Mouse (Mus musculus): ENCODE results near the gene Hoxd12. TPM values are rescaled to one million over a fixed set of nuclear protein-coding genes. Genes with fewer than 3 reads are reported as not detected.

Hoxd12 gene
- polyA plus RNA-seq, 1 experiment from 2014 or later, result not detected

- TF ChIP-seq EP300 (IDR thresholded peaks at IDR 0.05; ENCODE audit: low read depth) (no peak), CTCF (IDR thresholded peaks at IDR 0.05; ENCODE audit: low read depth) (no peak)
- no peak within 1 kb of the TSS for H3K9ac ChIP-seq (replicated peaks)
- no peak for DNase-seq
- no peaks in the 10 kb centered on the region for H3K9me3 ChIP-seq (ENCODE audit: low read length)
- no peak within 1 kb of the TSS for H3K27ac ChIP-seq (ENCODE audit: low read depth)
- ATAC-seq, result no peak
- WGBS (ENCODE audit: insufficient replicate concordance), result under 1% methylated on average over 55 of the region's 65 CpGs
- no peaks in the 10 kb centered on the region for H3K36me3 ChIP-seq (replicated peaks; ENCODE audit: insufficient read depth, low read length)
- H3K27me3 ChIP-seq (ENCODE audit: insufficient read depth, low read length), result peaks cover 98% of the 10 kb centered on the region
- H3K4me2 ChIP-seq (ENCODE audit: low read depth, low read length), result peak within 1 kb of the TSS; percentile 34
- H3K4me3 ChIP-seq (ENCODE audit: low read depth, low read length), result peak within 1 kb of the TSS; percentile 36; the same call in 1 of the 2 replicates
- H3K4me1 ChIP-seq (ENCODE audit: insufficient read depth), result peaks cover 7% of the 10 kb centered on the region
Measured at GRCm38 (mm10) chr2:74711721-74712621, 37.2 kb downstream of the Hoxd12 start, which contains the start of the genes Hoxd3 and Hoxd4. Gene Hoxd3 (plus strand): TSS chr2:74711927. Gene Hoxd4 (plus strand): TSS chr2:74711929.

GRCm38 (mm10) chr2:74713239-74714150, 38.7 kb downstream of the Hoxd12 start:
- no peak overlapping the region for H3K27ac ChIP-seq (ENCODE audit: low read depth)
- no peak overlapping the region for H3K4me3 ChIP-seq (ENCODE audit: low read depth, low read length)
- DNase-seq (no peak), ATAC-seq (no peak)
- no peak overlapping the region for H3K4me2 ChIP-seq (ENCODE audit: low read depth, low read length)
- peaks cover 7% of the 10 kb centered on the region for H3K4me1 ChIP-seq (ENCODE audit: insufficient read depth)
- no peak overlapping the region for H3K9ac ChIP-seq (replicated peaks)
- TF ChIP-seq CTCF (IDR thresholded peaks at IDR 0.05; ENCODE audit: low read depth) (no peak), EP300 (IDR thresholded peaks at IDR 0.05; ENCODE audit: low read depth) (no peak)
- no peaks in the 10 kb centered on the region for H3K36me3 ChIP-seq (replicated peaks; ENCODE audit: insufficient read depth, low read length)
- H3K9me3 ChIP-seq (ENCODE audit: low read length), result no peaks in the 10 kb centered on the region
- 11% methylated on average over 19 of the region's 19 CpGs for WGBS (ENCODE audit: insufficient replicate concordance)
- H3K27me3 ChIP-seq (ENCODE audit: insufficient read depth, low read length), result peaks cover 88% of the 10 kb centered on the region

DNA sequence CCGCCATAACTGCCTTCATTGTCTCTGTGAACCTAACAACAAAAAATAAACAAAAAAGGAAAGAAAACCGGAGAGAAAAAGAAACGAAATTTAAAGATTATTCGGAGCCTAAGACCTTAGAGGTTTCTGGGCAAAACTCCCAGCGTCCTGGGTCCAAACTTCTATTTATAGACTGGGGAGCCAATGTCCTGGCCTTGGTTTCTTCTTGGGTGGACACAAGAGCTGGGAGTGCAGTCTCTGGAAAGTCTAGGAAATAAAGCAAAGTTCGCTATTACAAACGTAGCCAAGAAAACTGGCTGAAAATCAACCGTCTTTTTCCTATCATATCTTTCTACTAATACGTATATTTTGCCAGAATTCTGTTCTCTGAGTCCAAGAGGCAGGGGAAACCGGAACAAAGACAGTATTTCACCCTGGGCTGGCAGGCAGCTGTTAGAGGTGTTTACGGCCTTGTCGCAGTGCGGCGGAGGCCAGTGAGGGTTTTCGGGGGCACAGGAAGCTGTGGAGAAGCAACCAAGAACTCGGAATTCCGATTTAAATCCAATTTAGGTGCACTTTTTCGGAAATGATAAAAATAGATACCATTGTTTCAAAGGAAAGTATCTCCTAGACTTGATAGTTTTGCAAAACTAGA, 39.5 kb downstream of the Hoxd12 start:
- Histone ChIP-seq H3K36me3 (replicated peaks; ENCODE audit: insufficient read depth, low read length) (no peaks in the 10 kb centered on the region), H3K4me1 (ENCODE audit: insufficient read depth) (peaks cover 7% of the 10 kb centered on the region), H3K27ac (ENCODE audit: low read depth) (no peak overlapping the region), H3K9me3 (ENCODE audit: low read length) (no peaks in the 10 kb centered on the region), H3K4me3 (ENCODE audit: low read depth, low read length) (no peak overlapping the region), H3K27me3 (ENCODE audit: insufficient read depth, low read length) (peaks cover 83% of the 10 kb centered on the region), H3K9ac (replicated peaks) (no peak overlapping the region), H3K4me2 (ENCODE audit: low read depth, low read length) (no peak overlapping the region)
- DNase-seq, result no peak
- no peak for ATAC-seq
- TF ChIP-seq CTCF (IDR thresholded peaks at IDR 0.05; ENCODE audit: low read depth), result no peak
- no peak for TF ChIP-seq EP300 (IDR thresholded peaks at IDR 0.05; ENCODE audit: low read depth)
- 11% methylated on average over 18 of the region's 18 CpGs for WGBS (ENCODE audit: insufficient replicate concordance)

DNA sequence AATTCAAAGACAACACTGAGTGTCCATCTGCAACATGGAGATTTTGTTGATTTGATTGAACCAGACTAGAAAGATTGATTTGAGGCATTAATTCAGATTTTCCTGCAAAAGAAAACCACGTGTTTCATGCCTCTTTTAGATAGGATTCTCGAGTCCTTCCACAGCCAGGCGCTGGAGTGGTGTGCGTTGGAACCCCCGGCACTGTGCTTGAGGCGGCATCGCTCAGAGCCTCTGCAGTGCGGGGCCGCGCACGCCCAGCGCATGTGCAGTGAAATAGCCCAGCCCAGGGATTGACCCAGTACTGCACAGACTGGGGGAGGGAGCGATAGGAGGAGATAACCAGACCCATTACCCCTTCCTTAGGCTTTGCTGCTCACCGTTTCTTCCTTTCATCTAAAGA, 40.1 kb downstream of the Hoxd12 start:
- Histone ChIP-seq H3K9ac (replicated peaks) (no peak overlapping the region), H3K4me2 (ENCODE audit: low read depth, low read length) (no peak overlapping the region), H3K9me3 (ENCODE audit: low read length) (no peaks in the 10 kb centered on the region), H3K36me3 (replicated peaks; ENCODE audit: insufficient read depth, low read length) (no peaks in the 10 kb centered on the region), H3K4me3 (ENCODE audit: low read depth, low read length) (no peak overlapping the region), H3K27me3 (ENCODE audit: insufficient read depth, low read length) (peaks cover 82% of the 10 kb centered on the region), H3K27ac (ENCODE audit: low read depth) (no peak overlapping the region), H3K4me1 (ENCODE audit: insufficient read depth) (peaks cover 7% of the 10 kb centered on the region)
- DNase-seq, result no peak
- ATAC-seq, result no peak
- TF ChIP-seq EP300 (IDR thresholded peaks at IDR 0.05; ENCODE audit: low read depth), result no peak
- TF ChIP-seq CTCF (IDR thresholded peaks at IDR 0.05; ENCODE audit: low read depth), result no peak
- 2% methylated on average over 14 of the region's 14 CpGs for WGBS (ENCODE audit: insufficient replicate concordance)

- peaks cover 82% of the 10 kb centered on the region for H3K27me3 ChIP-seq (ENCODE audit: insufficient read depth, low read length)
- TF ChIP-seq CTCF (IDR thresholded peaks at IDR 0.05; ENCODE audit: low read depth) (peak; percentile 82), EP300 (IDR thresholded peaks at IDR 0.05; ENCODE audit: low read depth) (no peak)
- ATAC-seq (peak; percentile 44; the same call in 1 of the 2 replicates), DNase-seq (peak; percentile 86)
- no peaks in the 10 kb centered on the region for H3K36me3 ChIP-seq (replicated peaks; ENCODE audit: insufficient read depth, low read length)
- no peak overlapping the region for H3K27ac ChIP-seq (ENCODE audit: low read depth)
- H3K9me3 ChIP-seq (ENCODE audit: low read length), result no peaks in the 10 kb centered on the region
- H3K4me1 ChIP-seq (ENCODE audit: insufficient read depth), result peaks cover 7% of the 10 kb centered on the region
- no peak overlapping the region for H3K4me3 ChIP-seq (ENCODE audit: low read depth, low read length)
- 4% methylated on average over 26 of the region's 26 CpGs for WGBS (ENCODE audit: insufficient replicate concordance)
- no peak overlapping the region for H3K4me2 ChIP-seq (ENCODE audit: low read depth, low read length)
- H3K9ac ChIP-seq (replicated peaks), result no peak overlapping the region
Measured at GRCm38 (mm10) chr2:74715504-74716241, 40.9 kb downstream of the Hoxd12 start.
